Mouse (Mus musculus): ENCODE results near the gene Cd93.

The Cd93 gene

DNA sequence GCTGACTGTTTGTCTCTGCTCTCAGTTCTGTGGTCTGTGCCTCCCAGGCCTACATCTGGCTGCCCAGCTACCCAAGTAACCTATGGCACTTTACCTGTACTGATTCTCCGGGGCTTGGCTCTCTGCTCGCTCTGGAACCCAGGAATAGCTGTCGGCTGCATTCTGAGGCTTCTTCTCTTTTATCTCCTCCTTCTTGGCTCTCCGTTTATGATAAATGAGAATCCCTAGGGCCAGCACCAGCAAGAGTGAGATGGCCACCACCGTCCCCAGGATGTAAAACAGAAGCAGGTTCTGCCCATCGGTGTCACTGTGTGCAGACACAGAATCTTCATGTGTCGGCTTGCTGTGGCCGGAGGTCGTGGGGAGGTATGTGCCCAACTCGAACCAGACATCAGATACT is 1.9 kb downstream of the Cd93 start:
- peak; percentile 7 for DNase-seq

DNA sequence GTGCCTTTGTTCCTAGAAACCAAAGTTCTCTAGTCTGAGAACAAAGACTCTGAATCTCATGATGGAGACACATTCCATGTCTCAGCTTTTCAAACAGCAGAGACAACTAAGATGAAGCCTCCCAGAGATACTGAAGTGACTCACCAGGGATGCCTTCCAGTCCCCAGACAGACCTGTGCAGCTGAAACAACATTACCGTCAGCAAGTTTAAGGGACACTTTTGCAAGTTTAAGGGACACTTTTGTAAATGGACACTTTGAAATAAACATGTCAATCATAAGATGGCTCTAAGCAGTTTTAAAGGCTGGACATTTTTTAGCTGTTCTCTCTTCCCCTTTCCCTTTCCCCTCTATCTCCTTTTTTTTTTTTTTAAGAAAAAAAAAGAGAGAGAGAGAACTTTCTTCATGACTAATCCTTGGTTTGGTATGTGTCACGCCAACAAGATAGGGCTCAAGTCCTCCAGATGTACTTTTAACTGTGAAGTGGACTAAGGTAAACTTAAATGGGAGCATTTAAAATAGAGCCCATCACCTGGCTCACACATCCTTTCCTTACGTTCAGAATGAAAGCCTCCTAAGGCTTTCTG is 3.6 kb downstream of the Cd93 start:
- DNase-seq = no peak

DNA sequence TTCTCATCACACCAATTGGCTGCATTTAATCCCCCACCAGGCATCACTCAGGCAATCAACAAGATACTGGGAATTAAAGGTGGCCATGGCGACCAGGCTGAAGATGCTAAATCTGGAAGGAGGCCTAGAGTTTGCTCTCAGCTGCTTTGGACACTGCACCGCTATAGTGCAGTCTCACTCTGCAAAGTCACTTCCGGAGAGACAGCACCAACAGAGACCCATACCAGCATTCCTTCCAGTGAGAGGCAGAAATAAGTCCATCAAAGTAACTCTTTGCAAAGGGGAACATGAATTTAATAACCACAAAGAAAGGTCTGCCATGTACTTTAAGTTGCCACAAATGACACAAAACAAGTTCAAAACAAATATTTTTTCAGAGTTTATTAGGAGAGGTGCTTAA is 7.1 kb downstream of the Cd93 start:
- no peak for DNase-seq

DNA sequence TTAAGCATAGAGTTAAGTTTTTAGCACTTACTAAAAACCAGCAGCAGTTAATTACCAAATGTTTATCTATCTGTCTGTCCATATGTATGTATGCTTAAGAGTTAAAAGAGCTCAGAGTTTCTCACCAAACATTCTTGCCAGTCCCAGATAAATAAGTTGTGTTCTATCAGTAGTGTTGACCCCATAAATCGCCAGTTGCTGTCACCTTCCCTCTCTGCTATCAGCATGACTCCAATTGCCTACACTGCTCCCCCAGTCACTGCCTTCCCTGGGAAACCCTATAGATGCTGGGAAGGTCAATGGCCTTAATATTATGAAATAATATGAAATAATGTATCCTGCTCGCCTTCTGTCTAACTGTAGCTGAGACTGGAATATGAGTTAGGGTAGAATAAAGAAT is 11.0 kb downstream of the Cd93 start:
- no peak for DNase-seq

DNA sequence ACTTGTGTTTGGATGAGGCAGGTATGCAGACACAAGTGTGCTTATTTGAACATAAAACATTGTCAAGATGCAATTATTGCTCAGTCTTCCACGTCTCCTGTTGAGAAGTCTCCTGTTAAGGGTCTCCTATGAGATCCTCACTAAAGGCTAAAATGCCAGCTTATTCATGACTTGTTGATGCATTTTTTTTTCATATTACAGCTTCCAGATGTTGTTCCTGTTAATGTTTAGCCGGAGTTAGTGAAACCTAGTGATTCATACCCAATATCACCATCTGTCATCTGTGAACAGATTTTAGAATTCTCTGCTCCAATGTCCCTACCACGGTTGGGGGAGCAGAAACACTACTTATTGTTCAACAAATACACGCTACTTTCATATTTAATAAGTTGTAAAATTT is 12.4 kb downstream of the Cd93 start:
- DNase-seq = no peak

DNA sequence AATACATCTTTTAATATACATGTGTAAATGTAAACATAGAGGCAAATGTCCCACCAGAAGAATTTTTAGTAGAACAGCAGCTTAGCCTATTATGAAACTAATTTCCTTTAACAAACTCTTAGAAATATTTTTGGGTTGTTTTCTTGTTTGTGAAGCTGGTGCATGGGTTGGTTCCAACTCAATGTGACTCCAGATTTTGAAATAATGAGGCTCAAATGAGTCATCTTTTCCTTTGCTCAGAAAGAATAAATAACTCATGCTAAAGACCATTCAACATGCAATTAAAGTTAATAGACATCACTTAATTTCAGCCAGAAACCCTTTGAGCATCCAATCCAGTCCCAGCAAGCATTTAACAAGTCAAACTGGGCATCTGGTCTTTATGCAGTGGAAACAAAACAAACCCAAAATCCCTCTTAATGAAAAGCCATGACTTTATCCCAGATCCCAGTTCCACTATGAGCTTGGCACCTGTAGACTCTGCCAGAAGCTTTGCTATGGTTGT is 14.3 kb downstream of the Cd93 start:
- DNase-seq = no peak

DNA sequence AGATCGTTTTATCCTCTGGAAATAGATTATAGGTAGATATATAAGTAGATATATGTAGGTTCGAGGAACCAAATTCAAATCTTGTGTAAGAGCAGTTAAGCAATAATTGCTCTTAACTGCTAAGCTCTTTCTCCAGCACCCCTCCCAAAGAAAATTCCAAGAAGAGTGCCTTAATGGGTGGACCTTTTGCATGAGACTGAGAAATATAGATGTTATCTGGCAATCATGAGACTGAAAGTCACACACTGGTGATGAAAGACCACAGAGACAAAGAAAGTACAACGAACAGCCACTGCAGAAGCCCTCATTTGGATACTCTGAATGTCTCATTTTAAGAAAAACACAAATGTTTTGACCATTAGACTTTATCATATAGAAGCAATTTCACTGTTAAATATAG is 14.8 kb downstream of the Cd93 start:
- no peak for DNase-seq

DNA sequence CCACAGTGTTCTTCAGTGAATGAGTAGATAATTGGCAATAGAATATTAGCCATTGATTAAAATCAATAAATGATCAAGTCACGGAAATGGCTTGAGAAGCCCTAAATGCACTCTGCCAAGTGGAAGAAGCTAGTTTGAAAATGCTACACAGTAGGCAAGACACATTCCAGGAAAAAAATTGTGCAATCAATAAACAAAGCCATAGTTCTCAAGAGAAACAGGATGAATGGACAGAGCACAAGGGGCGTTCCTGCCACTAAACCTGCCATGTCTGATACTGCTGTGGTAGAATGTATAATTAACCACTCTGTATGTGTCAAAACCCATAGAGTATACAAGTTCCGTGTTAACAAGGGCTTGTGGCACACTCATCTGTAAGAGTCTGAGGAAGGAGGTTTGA is 15.8 kb downstream of the Cd93 start:
- DNase-seq = no peak

DNA sequence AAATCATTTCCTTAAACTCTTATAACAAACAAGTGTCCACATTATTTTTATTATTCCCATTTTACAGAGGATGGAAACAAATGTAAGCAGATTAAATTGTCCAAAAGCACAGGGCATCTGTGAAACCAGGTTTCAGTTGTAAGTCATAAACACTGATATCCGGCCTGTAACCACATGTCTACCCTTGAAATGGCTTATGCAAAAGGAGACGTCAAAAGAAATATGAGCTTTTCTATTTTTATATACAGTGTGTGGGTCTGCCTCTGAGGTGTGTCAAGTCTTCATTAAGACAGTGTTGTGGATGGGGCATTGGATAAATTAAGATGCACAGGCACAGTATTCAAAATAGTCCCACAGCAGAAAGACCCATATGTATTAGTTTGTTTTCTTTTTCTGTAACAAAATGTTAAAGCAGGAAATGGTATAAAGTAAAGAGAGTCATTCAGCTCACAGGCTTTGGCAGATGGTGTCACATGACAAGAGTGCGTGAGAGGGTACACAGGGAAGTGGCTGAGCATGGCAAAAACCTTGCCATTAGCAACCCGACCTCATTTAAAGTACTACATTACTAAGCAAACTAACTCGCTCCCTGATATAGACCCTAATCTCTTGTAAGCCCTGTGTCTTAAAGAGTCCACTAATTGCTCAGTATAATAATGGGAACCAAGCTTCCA is 17.5 kb downstream of the Cd93 start:
- DNase-seq = no peak

DNA sequence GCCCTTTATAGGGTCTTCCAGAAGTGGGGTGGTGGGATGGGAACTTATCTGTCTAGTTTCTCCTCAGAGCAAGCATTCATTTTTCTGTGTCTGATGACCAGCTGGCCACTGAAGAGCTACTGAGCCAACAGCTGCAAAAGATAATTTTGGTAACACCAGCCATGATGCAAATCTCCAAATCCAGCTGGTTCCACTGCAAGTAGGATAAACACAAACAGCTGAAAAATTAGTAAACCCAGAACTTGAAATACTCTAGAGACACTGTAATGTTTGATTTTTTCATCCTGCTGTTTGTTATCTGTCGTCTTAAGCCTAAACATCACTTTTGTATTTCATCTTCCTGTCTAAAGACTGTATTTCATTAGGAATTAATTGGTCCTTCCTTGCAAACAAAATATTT is 21.7 kb downstream of the Cd93 start:
- no peak for DNase-seq

DNA sequence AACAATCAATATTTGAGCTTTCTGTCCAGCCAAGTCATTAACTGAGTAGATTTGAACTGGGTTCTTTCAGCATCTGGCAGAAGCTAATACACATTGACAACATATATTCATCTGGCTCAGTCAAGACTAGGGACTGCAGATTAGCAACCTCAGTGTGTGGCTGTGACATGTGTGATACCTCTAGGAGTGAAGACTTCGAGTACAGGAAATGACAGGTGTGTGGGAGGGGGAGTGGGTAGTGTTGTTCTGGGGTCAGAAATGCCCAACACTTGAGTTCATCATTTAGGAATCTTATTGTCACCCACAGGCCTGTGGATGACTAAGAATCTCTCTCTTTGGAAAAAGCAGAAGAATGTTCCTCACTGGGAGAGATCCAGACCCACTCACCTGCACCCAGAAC is 22.3 kb downstream of the Cd93 start:
- DNase-seq = no peak

DNA sequence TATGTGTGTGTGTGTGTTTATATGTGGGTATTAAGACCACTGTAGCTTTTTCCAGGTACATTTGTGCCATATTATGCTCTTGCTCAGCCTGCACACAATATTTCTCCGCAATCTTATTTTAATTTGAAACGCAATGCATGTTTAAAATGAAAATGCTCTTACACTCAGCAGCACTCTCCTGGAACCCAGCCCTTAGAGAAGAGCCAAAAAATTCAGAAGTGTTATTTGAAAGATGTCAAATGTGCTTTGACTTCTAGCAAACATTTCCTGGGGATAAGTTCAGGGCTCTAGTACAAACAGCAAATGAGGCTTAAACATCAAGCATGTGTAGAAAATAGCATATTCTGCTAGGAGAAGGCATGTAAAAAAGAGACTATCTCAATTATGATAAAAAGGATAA is 23.6 kb downstream of the Cd93 start:
- no peak for DNase-seq

DNA sequence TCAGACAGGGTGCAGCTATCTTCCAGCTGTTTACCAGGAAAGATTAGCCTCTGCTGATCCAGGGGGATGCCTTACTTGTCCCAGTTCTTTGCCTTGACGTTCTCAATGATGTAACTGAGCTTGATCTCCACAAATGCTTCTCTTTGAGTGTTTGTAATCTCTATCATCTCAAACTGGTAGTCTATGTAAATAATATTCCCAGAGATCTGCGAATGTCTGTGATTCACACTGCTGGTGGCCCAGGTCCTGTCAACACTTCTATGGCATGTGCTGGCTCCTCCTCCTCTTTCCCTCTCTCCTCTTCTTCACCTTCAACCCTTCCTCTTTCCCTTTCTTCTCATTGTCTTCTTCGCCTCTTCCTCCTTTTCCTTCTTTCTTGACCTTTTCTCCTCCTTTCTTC is 24.2 kb downstream of the Cd93 start:
- DNase-seq = no peak

DNA sequence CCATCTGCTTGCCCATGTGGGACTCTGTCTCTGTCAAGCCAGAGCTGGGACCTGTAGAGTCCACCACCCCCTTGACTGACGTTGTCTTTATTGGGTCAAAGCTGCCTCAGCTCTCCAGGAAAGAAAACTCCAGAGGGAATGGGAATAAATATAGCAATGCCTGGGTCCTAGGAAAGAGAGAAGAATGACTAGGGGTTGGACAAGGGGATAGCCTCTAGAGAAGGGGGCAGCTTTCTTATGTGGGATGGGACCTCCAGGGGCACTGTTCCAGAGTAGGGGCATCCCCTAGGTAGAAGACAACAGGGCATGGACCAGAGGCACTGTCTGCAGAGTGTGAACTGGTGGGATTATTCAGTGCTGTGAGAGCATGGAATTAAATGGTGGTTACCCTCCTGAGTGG is 33.5 kb downstream of the Cd93 start:
- no peak for DNase-seq

DNA sequence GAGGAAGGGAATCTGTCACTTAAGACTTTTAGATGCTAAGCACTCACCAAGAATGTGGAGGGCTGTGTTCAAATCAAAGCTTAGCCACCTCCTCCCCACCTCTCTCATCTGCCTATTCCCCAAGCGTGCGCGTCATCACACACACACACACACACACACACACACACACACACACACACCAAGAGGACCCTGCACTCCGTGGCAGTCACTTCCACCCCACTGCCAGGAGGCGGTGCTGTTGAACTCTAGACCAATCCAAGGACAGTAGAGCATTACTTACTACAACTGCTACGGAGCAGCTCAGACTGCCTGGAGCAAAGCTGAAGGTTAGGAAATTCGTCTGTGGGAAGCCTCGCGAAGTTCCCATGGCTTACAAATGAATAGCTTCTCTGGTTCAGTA is 34.2 kb downstream of the Cd93 start:
- DNase-seq = peak; percentile 86

DNA sequence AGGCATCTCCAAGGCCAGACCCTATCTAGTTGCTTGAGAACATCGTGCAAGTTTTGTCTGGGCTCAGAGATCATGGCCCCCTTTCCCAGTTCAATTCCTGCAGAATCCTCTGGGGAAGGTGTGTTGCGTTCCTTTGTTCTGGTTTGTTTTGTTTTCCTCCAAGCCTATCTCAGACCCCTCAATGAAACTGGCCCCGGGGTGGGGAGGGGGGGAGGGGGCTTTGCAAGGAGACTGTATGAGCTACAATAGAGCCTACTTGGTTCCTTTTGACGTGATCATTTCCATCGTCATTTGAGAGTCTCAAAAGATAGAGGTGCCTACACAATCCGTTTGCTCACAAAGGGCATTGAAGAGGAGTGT is 34.6 kb downstream of the Cd93 start:
- DNase-seq = no peak

DNA sequence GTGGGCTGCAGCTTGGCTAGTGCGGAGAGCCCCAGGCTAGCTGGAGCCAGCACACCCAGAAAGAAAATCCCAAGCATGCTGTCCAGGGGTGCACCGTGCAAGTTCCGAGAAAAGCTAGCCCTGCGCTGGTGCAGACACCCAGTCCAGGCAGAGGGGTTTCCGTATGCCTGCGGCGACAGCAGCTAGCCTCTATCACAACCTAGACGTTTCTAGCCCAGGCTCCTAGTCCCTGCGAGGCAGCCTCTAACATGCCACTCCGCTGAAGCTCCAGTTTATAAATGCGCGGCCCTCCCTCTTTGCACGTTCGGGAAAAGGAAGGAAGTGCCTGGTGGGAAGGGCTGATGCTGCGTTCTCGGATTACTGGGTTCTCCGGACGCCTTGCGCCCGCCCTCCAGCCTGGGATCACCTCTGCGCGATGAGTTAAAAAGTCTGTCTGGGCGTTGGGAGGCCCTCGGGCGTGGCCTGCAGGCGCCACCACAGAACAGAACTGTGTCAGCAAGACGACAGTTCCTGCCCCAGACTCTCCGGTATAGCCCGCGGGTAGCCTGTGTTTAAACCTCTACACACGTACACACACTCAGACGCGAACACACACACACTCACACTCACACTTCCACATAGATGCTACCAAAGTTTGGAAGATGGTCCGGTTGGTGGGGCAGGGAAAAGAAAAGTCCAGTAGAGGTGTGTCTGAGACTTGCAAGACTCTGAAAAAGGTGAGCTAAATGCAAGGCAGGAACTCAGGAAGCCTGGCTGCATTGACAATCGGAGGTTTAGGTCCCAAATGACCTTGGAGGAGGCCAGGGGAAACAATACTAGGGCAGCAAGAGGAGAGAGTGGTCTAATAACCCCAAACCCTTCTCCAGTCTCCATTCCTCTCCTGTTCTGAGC is 35.2 kb downstream of the Cd93 start, which contains the start of gene Thbd:
Thbd (minus strand) TSS at position 319 of the 891 bp plus-strand sequence.
- DNase-seq = peak; percentile 72

DNA sequence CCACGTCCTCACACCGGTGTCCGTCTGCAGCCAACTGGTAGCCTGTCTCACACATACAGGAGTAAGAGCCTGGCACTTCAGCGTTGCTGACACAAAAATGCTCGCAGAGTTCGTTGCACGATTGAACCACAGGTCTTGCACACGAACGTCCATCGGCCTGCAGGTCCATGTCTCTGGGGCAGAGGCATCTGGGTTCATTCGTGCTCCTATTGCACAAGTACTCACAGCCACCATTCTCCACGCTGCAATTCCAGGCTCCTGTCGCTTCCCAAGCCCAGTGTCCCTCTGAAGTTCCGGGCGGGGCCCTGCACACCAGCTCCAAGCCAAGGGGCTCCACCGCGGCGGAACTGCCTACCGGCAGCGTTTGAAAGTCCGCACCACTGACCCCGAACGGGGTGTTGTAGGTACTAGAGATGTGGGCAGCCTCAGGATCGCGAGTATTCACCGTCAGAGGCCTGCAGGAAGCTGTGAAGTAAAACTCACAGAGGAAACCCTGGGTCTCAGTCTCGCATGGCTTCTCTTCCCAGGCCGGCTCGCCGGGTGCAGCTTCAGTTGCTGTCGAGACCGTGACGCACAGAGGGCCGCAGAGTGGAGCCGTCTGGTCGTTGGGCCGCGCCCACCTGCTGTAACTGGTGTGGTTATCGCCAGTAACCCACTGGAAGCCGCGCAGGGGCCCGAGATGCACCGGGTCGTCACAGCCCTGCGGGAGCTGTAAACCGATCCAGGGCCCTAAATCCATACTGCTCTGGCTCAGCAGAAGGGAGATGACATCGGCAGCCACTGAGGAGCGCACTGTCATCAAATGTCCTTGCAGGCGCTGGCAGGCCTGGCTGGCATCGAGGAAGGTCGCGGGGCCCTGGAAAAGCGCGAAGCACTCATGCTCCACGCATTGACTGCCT is 36.1 kb downstream of the Cd93 start:
- peak; percentile 53 for DNase-seq

DNA sequence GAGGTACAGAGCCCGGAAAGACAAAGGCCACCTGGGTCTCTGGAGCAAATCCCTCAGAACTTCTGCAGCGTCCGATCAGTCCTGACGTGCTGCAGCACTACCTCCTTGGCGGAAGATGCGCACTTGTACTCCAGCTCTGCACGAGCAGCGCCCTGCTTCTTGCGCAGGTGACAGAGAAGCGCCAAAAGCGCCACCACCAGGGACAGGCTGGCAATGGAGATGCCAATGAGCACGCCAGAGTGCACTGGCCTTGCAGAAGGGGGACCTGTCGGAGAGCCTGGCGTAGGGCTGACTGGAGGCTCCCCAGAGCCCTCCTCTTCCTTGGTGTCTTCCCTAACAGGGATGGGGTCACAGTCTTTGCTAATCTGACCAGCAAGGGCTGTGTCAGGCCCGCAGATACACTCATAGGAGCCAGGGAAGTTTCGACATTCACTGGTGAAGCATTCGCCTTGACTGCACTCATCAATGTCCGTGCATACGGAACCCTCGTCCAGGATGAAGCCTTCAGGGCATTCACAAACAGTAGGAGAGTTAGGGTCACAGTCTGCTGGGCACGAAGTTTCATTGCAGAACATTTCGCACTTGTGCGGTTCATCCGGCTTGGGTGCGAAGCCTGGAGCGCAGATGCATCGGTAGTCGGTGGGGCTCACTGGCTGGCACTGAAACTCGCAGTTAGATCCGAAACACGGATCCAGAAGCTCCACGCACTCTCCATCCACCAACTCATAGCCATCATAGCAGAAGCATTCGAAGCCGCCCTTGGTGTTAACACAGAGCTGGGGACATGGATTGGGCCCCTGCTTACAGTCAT is 37.0 kb downstream of the Cd93 start:
- DNase-seq = peak; percentile 50

DNA sequence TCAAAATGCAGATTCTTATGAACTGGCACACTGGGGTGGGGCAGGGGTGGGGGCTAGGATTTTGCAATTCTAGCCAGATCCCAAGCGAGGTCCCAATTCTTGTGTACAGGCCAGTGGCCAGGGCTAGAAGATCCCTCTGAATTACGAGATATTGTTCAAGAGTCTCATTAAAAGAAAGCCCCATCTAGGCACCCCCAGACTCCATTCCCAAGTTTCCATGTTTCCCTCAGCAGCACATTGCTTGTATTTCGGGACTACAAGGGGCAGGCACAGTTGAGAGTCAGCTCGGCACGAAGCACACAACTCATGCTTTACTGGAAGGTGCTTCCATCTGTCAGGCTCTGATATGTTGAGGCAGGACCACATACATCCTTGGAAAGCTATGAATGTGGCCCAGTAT is 38.5 kb downstream of the Cd93 start:
- DNase-seq = no peak

DNA sequence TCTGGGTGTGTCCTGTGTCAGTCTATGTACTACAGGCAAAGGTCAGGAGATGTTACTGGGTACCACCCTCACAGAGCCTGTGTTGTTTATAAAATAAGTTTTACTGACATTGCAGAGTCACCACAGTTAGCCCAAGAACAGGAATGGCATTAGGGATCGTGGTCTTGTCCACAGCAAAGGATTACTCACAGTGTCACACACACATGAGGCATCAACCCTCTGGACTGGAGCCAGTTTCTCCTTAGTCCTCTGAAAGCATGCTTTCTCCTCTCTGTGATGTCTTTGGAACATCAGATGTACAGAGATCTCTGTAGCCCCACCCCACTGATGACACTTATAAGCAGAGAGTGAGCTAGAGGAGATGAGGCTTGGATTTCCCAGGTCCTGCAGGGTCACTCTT is 41.1 kb downstream of the Cd93 start:
- DNase-seq = no peak

All from kidney, adult 18-20 months (tissue).